Mouse (Mus musculus) limb, embryonic 13.5 days (tissue): ENCODE measurements at regions not wholly inside any gene's neighbourhood (a gene's known extent, or its start where the extent isn't known, plus 50 kb on each side); places are given as distances from the start of the nearest gene placed in this dataset.

Source experiments
- ATAC-seq: fragments of 200-750 bp; cut with Nextera tagmentation; 2 replicates; pipeline ENCODE4 v1.8.0; 2017; ENCODE audit warnings: low read depth, moderate number of reproducible peaks, moderate TSS enrichment; ENCODE audit not compliant: low FRiP score
- H3K27ac ChIP-seq: fragments of 300-500 bp; sonication (generic); 2 replicates; pipeline ENCODE4 v1.5.1; 2015; ENCODE audit warnings: inconsistent platforms, mild to moderate bottlenecking, moderate library complexity
- H3K27me3 ChIP-seq: fragments of 300-500 bp; sonication (generic); 2 replicates; pipeline ENCODE4 v1.6.1; 2015; ENCODE audit warnings: mild to moderate bottlenecking, inconsistent platforms
- H3K36me3 ChIP-seq: fragments of 300-500 bp; sonication (generic); 2 replicates; pipeline ENCODE4 v1.6.1; 2015; ENCODE audit warnings: inconsistent platforms, mild to moderate bottlenecking, moderate library complexity
- H3K4me1 ChIP-seq: fragments of 300-500 bp; sonication (generic); 2 replicates; pipeline ENCODE4 v1.6.1; 2015; ENCODE audit warnings: inconsistent platforms
- H3K4me2 ChIP-seq: fragments of 300-500 bp; sonication (generic); replicated peaks from 2 replicates; pipeline ENCODE4 v1.6.1; 2015; ENCODE audit warnings: inconsistent platforms, mild to moderate bottlenecking, moderate library complexity
- H3K4me3 ChIP-seq: fragments of 300-500 bp; sonication (generic); 2 replicates; pipeline ENCODE4 v1.5.1; 2015; ENCODE audit warnings: moderate library complexity, mild to moderate bottlenecking, inconsistent platforms
- H3K9ac ChIP-seq: fragments of 300-500 bp; sonication (generic); 2 replicates; pipeline ENCODE4 v1.6.1; 2015; ENCODE audit warnings: mild to moderate bottlenecking, inconsistent platforms
- H3K9me3 ChIP-seq: fragments of 300-500 bp; sonication (generic); 2 replicates; pipeline ENCODE4 v1.6.1; 2016; ENCODE audit warnings: inconsistent platforms
- WGBS: fragments of 180-500 bp; shearing (Covaris S2); methylation state at CpG from one replicate; pipeline ENCODE4 v1.1.7; 2015; 5-methylcytosine and 5-hydroxymethylcytosine counted together

DNA sequence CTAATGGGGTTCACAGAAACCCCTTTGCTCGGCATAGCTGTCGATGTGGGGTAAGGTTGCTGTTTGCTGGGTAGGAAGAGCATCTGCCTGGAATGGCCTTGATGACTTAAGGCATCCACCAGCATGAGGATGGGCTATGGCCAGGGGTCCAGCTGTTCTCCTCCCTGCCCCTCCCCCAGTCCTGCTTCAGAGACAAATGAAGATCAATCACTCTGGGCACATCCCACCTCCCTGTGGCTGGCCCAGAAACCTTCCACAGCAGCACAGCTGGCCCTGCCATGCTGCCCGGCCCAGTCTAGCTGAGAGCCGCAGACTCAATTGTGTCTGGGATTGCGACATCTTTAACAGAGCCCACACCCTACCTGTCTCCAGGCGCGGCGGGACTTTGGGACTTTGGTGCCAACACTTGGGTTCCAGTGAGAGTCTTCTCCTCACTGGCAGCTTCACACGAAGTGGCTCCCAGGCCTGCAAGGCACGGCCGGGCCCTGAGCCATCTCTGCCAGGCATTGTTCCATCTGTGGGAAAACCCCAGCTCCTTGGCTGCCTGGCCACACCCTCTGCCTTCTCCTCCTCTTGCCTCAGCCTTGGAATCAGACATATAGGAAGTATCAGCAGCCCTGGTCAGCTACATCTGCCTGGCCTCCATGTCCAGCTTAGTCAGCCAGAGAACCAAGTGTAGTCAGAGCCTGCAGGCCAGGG, 149.6 kb upstream of the A530016L24Rik start:
- Histone ChIP-seq H3K9ac (no peak overlapping the region), H3K4me3 (no peak overlapping the region), H3K27ac (no peak overlapping the region), H3K4me1 (peaks cover 30% of the 10 kb centered on the region), H3K27me3 (0 out of 2 replicates have a peak, but pooled peaks cover 15% of the 10 kb centered on the region), H3K9me3 (no peaks in the 10 kb centered on the region), H3K4me2 (no peak overlapping the region), H3K36me3 (no peaks in the 10 kb centered on the region)
- WGBS = 61% methylated on average over 11 of the region's 11 CpGs
- no peak for ATAC-seq

DNA sequence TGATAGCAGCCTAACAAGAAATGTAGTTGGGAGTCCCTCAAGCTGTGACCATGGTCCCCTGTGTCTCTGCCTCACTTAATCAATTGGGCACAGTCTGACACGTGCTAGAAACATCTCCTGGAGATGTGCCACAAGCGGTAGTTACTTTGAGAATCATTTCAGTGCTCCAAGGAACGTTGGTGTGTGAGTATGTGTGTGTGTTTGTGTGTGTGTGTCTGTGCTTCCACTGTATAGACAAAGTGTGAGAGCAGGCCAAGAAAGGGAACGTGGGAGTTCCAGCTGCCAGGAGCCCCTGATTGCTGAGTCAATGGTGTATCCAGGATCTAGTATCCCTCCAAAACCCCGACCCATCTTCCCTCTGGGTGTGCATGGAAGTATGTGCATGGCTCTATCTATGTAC, 149.0 kb upstream of the A530016L24Rik start:
- H3K4me3 ChIP-seq = no peak overlapping the region
- H3K9ac ChIP-seq = no peak overlapping the region
- ATAC-seq = no peak
- 77% methylated on average over 5 of the region's 5 CpGs for WGBS
- no peaks in the 10 kb centered on the region for H3K36me3 ChIP-seq
- no peak overlapping the region for H3K27ac ChIP-seq
- H3K9me3 ChIP-seq = no peaks in the 10 kb centered on the region
- H3K4me2 ChIP-seq = no peak overlapping the region
- peaks cover 24% of the 10 kb centered on the region for H3K4me1 ChIP-seq
- H3K27me3 ChIP-seq = 0 out of 2 replicates have a peak, but pooled peaks cover 15% of the 10 kb centered on the region

DNA sequence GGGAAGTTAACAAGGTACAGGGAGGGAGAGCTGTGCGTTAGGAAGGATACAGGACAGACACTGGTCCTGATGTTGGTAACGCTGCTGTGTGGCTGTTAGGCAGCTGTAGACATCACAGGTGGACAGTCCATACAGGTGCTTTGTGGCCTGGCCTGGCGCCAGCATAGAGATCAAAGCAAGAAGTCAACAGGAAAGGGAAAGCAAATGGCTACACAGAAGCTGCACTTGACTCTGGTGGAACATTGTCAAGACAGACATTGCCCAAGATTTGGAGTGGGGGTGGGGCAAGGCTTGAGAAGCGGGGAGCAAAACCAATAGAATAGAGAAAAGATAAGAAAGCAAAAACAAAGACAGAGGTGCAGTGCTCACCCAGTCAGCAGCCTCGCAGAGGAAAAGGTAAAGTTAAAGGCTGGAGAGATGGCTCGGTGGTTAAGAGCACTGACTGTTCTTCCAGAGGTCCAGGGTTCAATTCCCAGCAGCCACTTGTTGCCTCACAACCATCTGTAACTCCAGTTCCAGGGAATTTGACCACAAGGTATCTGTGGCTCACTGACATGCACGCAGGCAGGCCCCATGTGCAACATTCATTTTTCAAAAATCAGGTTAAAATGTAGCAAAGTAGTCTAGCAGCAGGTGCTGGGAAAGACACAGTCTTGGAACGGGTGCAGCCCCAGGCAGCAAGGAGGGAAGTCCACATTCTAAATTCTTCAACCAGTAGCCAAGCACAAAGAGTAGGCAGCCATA, 147.3 kb upstream of the A530016L24Rik start:
- no peak overlapping the region for H3K4me2 ChIP-seq
- 0 out of 2 replicates have a peak, but pooled peaks cover 15% of the 10 kb centered on the region for H3K27me3 ChIP-seq
- no peak overlapping the region for H3K9ac ChIP-seq
- H3K4me3 ChIP-seq = no peak overlapping the region
- H3K27ac ChIP-seq = no peak overlapping the region
- no peaks in the 10 kb centered on the region for H3K9me3 ChIP-seq
- no peak for ATAC-seq
- WGBS = 72% methylated on average over 8 of the region's 8 CpGs
- no peaks in the 10 kb centered on the region for H3K36me3 ChIP-seq
- H3K4me1 ChIP-seq = peaks cover 14% of the 10 kb centered on the region

DNA sequence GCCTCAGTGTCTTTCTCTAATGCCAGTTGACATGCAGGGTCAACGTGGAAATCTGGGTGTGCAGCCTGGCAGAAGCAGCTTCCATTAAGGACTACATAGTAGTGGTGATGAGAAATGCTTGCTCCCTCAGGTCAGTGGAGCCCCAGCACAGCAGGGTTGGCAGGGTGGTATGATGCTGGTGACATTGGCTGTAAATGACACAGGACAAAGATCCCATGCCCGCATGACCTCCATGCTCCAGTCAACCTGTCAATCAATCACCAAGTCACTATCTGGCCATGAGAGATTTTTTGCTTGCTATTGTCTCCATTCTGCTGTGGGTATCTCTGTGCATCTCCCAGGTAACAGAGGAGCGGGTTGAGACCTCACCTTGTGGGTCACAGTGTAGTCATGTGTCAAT, 146.2 kb upstream of the A530016L24Rik start:
- Histone ChIP-seq H3K27me3 (0 out of 2 replicates have a peak, but pooled peaks cover 9% of the 10 kb centered on the region), H3K9ac (no peak overlapping the region), H3K4me1 (peaks cover 14% of the 10 kb centered on the region), H3K27ac (no peak overlapping the region), H3K36me3 (no peaks in the 10 kb centered on the region), H3K4me3 (no peak overlapping the region), H3K9me3 (no peaks in the 10 kb centered on the region; the same call in 1 of the 2 replicates), H3K4me2 (no peak overlapping the region)
- ATAC-seq = no peak
- WGBS = 87% methylated on average over 3 of the region's 3 CpGs

DNA sequence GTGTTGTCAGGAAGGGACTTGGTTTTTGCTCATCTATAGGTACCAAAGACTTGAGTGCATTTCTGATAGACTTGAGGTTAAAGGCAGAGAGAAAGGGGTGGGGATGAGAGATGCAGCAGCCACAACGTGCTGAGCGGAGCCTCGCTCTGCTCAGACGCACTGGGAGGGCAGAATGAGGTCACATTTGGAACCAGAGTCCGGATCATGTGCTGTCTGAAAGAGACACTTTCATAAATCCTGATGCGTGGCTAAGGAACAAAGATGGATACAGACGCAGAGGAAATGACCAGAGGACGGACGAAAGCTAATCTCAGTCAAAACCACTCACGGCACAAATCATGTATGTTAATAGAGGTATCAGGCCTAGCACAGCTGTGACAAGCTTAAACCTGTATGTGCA, 145.0 kb upstream of the A530016L24Rik start:
- Histone ChIP-seq H3K27ac (no peak overlapping the region), H3K4me3 (no peak overlapping the region), H3K9me3 (no peaks in the 10 kb centered on the region; the same call in 1 of the 2 replicates), H3K9ac (no peak overlapping the region), H3K4me1 (peaks cover 13% of the 10 kb centered on the region), H3K4me2 (no peak overlapping the region), H3K27me3 (0 out of 2 replicates have a peak, but pooled peaks cover 7% of the 10 kb centered on the region), H3K36me3 (no peaks in the 10 kb centered on the region)
- WGBS = 63% methylated on average over 10 of the region's 10 CpGs
- no peak for ATAC-seq

DNA sequence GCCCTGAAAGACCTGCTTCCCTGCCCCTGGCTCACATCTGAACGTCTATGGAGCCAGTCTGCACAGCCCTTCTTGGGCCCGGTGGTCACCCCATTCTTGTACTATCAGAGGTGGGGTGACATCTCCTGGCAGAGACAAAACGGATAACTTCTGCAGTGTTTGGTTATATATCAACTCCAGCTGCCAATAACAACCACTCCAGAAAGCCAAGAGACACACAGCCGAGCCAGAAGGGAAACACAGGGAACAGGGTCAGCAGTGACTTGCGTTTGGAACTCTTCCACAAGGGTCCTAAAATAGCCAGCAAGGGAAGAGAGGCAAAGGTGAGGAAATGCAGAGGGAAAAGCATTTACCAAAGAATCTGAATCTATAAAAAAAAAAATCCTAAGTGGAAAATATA, 143.5 kb upstream of the A530016L24Rik start:
- Histone ChIP-seq H3K4me1 (peaks cover 21% of the 10 kb centered on the region), H3K4me2 (no peak overlapping the region), H3K36me3 (no peaks in the 10 kb centered on the region), H3K9me3 (no peaks in the 10 kb centered on the region; the same call in 1 of the 2 replicates), H3K27ac (no peak overlapping the region), H3K27me3 (0 out of 2 replicates have a peak, but pooled peaks cover 7% of the 10 kb centered on the region), H3K4me3 (no peak overlapping the region), H3K9ac (no peak overlapping the region)
- WGBS = 63% methylated on average over 5 of the region's 5 CpGs
- ATAC-seq = no peak

DNA sequence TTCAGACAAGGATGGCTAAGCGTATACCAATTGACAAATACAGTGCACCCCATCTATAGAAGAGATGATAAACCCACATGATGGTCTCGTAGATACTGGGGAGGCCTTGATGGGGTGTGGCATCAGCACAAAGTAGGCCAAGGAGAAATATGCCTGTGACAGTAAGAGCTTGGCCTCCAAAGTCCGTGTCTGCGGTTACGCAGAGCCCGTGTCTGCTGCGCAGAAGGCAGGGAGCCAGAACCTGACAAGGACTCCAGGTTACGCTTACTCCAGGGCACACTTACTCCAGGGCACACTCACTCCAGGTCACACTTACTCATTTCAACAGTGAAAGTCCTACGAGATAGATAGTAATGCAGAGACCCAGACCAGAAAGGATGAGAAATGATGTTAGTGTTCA, 141.1 kb upstream of the A530016L24Rik start:
- no peaks in the 10 kb centered on the region for H3K36me3 ChIP-seq
- no peak overlapping the region for H3K9ac ChIP-seq
- 0 out of 2 replicates have a peak, but pooled peaks cover 4% of the 10 kb centered on the region for H3K27me3 ChIP-seq
- H3K9me3 ChIP-seq = no peaks in the 10 kb centered on the region; the same call in 1 of the 2 replicates
- 94% methylated on average over 9 of the region's 9 CpGs for WGBS
- H3K4me2 ChIP-seq = no peak overlapping the region
- H3K27ac ChIP-seq = no peak overlapping the region
- H3K4me1 ChIP-seq = peaks cover 29% of the 10 kb centered on the region
- ATAC-seq = no peak
- H3K4me3 ChIP-seq = no peak overlapping the region

DNA sequence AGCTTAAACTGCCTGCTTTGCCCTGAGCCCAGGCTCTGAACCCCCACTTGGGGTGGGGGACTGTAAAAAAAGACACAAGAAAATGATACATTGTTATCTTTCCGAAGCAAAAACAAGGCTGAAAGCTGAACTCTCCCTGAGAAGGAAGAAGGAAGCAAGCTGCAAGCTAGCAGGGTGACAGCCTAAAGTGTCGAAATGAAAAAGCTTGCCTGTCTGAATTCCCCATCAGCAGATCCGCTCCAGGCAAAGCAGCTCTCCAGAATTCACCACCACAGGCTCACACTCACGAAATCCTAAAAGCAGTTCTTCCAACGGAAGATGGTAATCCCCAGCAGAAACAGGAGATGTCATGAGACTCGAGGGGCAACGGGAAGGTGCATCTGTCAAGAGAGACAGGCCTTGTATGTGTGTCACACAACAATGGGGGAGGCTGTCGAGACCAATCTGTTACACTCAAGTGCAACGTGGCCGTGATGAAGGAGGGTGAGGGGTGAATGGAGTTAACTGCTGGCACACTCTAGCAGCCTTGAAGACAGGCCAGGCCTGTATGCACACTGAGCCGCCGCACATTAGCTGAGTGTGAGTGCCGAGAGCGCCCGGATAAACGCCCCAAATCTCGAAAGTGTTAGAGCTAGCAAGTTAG, 139.5 kb upstream of the A530016L24Rik start:
- peak; percentile 30; the same call in 1 of the 2 replicates for ATAC-seq
- WGBS = 56% methylated on average over 17 of the region's 17 CpGs
- 0 out of 2 replicates have a peak overlapping the region, but pooled peaks have one; percentile 1 for H3K4me2 ChIP-seq
- H3K36me3 ChIP-seq = no peaks in the 10 kb centered on the region
- no peak overlapping the region; the same call in 1 of the 2 replicates for H3K9ac ChIP-seq
- no peak overlapping the region for H3K27ac ChIP-seq
- H3K9me3 ChIP-seq = no peaks in the 10 kb centered on the region; the same call in 1 of the 2 replicates
- peaks cover 27% of the 10 kb centered on the region for H3K4me1 ChIP-seq
- no peaks in the 10 kb centered on the region for H3K27me3 ChIP-seq
- no peak overlapping the region for H3K4me3 ChIP-seq

DNA sequence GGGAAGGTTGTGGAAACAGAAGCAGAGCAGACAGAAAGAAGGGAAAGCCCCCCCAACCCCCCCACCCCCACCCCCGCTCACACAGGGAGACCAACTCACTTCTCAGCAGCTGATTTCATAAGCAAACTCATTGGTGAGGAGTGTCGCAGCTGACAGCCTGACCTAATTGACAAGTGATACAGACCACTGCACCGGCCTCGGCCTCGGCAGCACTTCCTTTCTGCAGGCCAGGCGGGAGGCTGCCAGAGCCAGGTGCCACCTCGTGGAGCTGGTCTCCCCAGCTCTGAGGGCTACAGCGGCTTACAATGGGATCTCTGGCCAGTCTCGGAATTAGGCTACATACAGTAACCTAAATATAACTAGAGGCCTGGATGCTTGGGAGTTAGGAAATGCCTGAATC, 138.5 kb upstream of the A530016L24Rik start:
- Histone ChIP-seq H3K4me1 (peaks cover 26% of the 10 kb centered on the region), H3K9ac (no peak overlapping the region), H3K4me3 (no peak overlapping the region), H3K4me2 (no peak overlapping the region), H3K27ac (no peak overlapping the region), H3K27me3 (no peaks in the 10 kb centered on the region), H3K36me3 (no peaks in the 10 kb centered on the region), H3K9me3 (no peaks in the 10 kb centered on the region; the same call in 1 of the 2 replicates)
- ATAC-seq = no peak
- 28% methylated on average over 9 of the region's 9 CpGs for WGBS

DNA sequence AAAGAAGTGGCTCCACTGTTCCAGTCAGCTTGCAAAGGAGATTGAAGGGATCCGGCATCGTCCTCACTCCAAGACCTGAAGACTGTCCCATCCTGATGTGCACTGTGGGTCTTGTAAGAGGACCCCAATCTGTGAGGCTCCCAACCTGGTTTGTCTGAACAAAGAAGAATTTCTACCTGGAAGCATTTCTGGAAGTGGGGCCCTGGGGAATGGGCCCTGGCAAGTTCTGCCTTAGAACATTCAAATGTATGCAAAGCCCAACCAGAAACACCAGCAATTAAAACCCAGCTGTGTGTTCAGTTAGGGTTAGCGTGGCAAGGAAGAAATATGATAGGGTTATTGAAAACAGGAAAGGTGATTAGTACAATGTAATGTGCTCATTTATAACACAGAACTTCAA, 125.9 kb upstream of the A530016L24Rik start:
- ATAC-seq = no peak
- 23% methylated on average over 3 of the region's 3 CpGs for WGBS

DNA sequence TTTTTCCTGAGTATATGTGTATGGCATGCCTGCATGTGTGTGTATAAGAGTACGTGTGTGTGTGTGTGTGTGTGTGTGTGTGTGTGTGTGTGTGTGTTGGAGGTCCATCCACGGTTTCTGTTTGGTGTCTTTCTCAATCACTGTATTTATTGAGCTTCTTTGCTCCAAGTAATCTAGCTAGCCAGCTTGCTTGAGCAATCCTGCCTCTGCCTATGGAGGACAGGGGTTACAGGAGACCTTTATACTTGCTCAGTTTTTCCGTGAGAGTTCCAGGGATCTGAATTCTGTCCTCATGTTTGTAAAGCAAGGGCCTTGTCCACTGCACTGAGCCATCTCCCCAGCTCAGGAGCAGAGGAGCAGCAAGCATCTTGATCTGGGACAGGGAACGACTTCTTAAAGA, 122.0 kb upstream of the A530016L24Rik start:
- no peak overlapping the region for H3K27ac ChIP-seq
- 88% methylated on average over 4 of the region's 4 CpGs for WGBS
- 0 out of 2 replicates have a peak, but pooled peaks cover 6% of the 10 kb centered on the region for H3K27me3 ChIP-seq
- H3K4me3 ChIP-seq = no peak overlapping the region
- H3K4me1 ChIP-seq = peaks cover 50% of the 10 kb centered on the region
- no peak for ATAC-seq
- no peak overlapping the region for H3K4me2 ChIP-seq
- H3K36me3 ChIP-seq = no peaks in the 10 kb centered on the region
- H3K9me3 ChIP-seq = peaks cover 10% of the 10 kb centered on the region; the same call in 1 of the 2 replicates
- no peak overlapping the region for H3K9ac ChIP-seq

More for the DNA sequence above, 125.9 kb upstream of the A530016L24Rik start:
- Histone ChIP-seq H3K4me3 (no peak overlapping the region), H3K9me3 (peaks cover 10% of the 10 kb centered on the region; the same call in 1 of the 2 replicates), H3K27me3 (no peaks in the 10 kb centered on the region), H3K36me3 (no peaks in the 10 kb centered on the region), H3K27ac (no peak overlapping the region), H3K4me2 (no peak overlapping the region; the same call in 1 of the 2 replicates), H3K9ac (no peak overlapping the region), H3K4me1 (peaks cover 24% of the 10 kb centered on the region)

DNA sequence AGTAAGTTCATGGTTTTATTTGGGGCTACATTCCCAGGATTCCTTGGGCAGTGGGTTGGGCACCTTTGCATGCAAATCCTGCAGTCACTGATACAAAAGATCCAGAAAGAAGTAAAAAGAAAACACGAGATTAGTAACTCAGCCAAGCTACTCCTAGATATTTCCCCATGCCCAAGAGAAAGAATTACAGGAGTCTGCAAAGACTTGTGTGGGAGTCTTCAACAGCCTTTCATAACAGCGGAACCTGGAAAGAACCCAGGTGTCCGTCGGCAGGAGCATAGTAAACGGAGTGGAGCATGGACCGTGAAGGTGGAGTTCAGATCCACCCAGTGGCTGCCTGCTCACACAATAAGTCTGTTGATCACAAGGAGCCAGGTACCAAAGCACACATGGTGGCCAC, 121.1 kb upstream of the A530016L24Rik start:
- peaks cover 10% of the 10 kb centered on the region; the same call in 1 of the 2 replicates for H3K9me3 ChIP-seq
- H3K27ac ChIP-seq = no peak overlapping the region
- H3K27me3 ChIP-seq = 0 out of 2 replicates have a peak, but pooled peaks cover 6% of the 10 kb centered on the region
- H3K9ac ChIP-seq = no peak overlapping the region
- H3K4me2 ChIP-seq = no peak overlapping the region
- no peak overlapping the region for H3K4me3 ChIP-seq
- H3K36me3 ChIP-seq = no peaks in the 10 kb centered on the region
- peaks cover 52% of the 10 kb centered on the region for H3K4me1 ChIP-seq
- 84% methylated on average over 6 of the region's 6 CpGs for WGBS
- no peak for ATAC-seq
